8 mouse cellular contexts compared by ENCODE assay signal in genomic region chr1:69685890-69686490, GRCm38 (mm10). TPM values are rescaled to one million over a fixed set of nuclear protein-coding genes. Genes with fewer than 3 reads are reported as not detected.
DNase-seq lines count a peak whose midpoint lies in the region; ATAC-seq lines count a peak whose summit lies in the region.

No protein-coding gene starts in this region.

- H3K9me3 ChIP-seq in lung, embryonic 15.5 days = no peaks in the 10 kb centered on the region
- H3K9me3 ChIP-seq in midbrain, embryonic 16.5 days (replicated peaks; ENCODE audit: control insufficient read depth, low read length, poor library complexity, severe bottlenecking) = no peaks in the 10 kb centered on the region

- WGBS in lung, embryonic 15.5 days = under 1% methylated on average over 15 of the region's 15 CpGs
- under 1% methylated on average over 12 of the region's 15 CpGs for whole genome bisulfite sequencing in midbrain, embryonic 16.5 days

- intact Hi-C loops in left cerebral cortex, postnatal 14 days (cut with DNase I) = loop anchor here (5.0 to 10.0 kb wide), 2 partner anchors 351 to 444 kb away; no protein-coding TSS in a partner anchor

- H3K9ac ChIP-seq in lung, embryonic 15.5 days = peak overlapping the region; percentile 37
- peak overlapping the region; percentile 30; the same call in 1 of the 2 replicates for H3K9ac ChIP-seq in midbrain, embryonic 16.5 days (ENCODE audit: low read depth, low read length)

- ATAC-seq in lung, embryonic 15.5 days (ENCODE audit: borderline replicate concordance, extremely low read depth, low FRiP score, low TSS enrichment) = no peak
- no peak for ATAC-seq in midbrain, embryonic 16.5 days

- H3K27me3 ChIP-seq in lung, embryonic 15.5 days = no peaks in the 10 kb centered on the region
- H3K27me3 ChIP-seq in midbrain, embryonic 16.5 days (ENCODE audit: control insufficient read depth, insufficient read depth, low read depth, low read length) = no peaks in the 10 kb centered on the region

- H3K27ac ChIP-seq in lung, embryonic 15.5 days = peak overlapping the region; percentile 84
- no peak overlapping the region for H3K27ac ChIP-seq in midbrain, embryonic 16.5 days (ENCODE audit: low read length)

- no peaks in the 10 kb centered on the region for H3K36me3 ChIP-seq in lung, embryonic 15.5 days
- no peaks in the 10 kb centered on the region for H3K36me3 ChIP-seq in midbrain, embryonic 16.5 days (ENCODE audit: control insufficient read depth, insufficient read depth, low read length)

- no peaks in the 10 kb centered on the region for H3K4me1 ChIP-seq in lung, embryonic 15.5 days
- peaks cover 10% of the 10 kb centered on the region for H3K4me1 ChIP-seq in midbrain, embryonic 16.5 days (ENCODE audit: control insufficient read depth, insufficient read depth, low read length)

- DNase-seq in lung, adult 18-20 months = no peak
- peak; percentile 54 for DNase-seq in embryo, embryonic 9.5 days (ENCODE audit: extremely low spot score)
- peak; percentile 74 for DNase-seq in induced T-regulatory cell, adult 2 months (ENCODE audit: low read depth)
- DNase-seq in left cerebral cortex, postnatal 14 days (ENCODE audit: low spot score in 2 of 2) = no peak
- no peak for DNase-seq in spleen, postnatal 10 days (ENCODE audit: low spot score in 2 of 2)
- DNase-seq in thymus, adult 18-20 months = no peak

- peak overlapping the region; percentile 78 for H3K4me2 ChIP-seq in lung, embryonic 15.5 days
- H3K4me2 ChIP-seq in midbrain, embryonic 16.5 days (ENCODE audit: low read length) = peak overlapping the region; percentile 58

- peak overlapping the region; percentile 74 for H3K4me3 ChIP-seq in lung, embryonic 15.5 days
- peak overlapping the region; percentile 88 for H3K4me3 ChIP-seq in midbrain, embryonic 16.5 days (ENCODE audit: low read depth, low read length)

RNA-seq across cellular contexts. Expression of gene Ikzf2, which starts 1.1 kb away (rescaled TPM):
- 2.6 and 3.8 TPM in 2 replicates for polyA plus RNA-seq in lung, embryonic 15.5 days (2015; fragmentation: Nextera tagmentation; extraction: Ambion mirVana)
- 3.8 and 5.0 TPM in 2 replicates for polyA plus RNA-seq in midbrain, embryonic 16.5 days (2015; fragmentation: Nextera tagmentation; extraction: Ambion mirVana)
- total RNA-seq in left cerebral cortex, postnatal 14 days (2021) = 1 to 10 TPM; 5.9 to 6.6 TPM

Comparison
In these comparisons a context has a peak if more than half of its experiments do, and no peak if none do; other contexts are left out.
1. DNase-seq: peak in embryo, embryonic 9.5 days (single experiment) and induced T-regulatory cell, adult 2 months (single experiment); none in lung, adult 18-20 months (0 of 2), left cerebral cortex, postnatal 14 days (0 of 2), spleen, postnatal 10 days (0 of 2) and thymus, adult 18-20 months (0 of 2).